Mouse (Mus musculus) urinary bladder, postnatal 25 days (tissue): ENCODE results near the gene Ube2n.

Experiments used
- DNase-seq: peaks from one replicate; pipeline ENCODE4 v3.0.0; 2022; ENCODE audit warnings: low spot score

Gene Ube2n

DNA sequence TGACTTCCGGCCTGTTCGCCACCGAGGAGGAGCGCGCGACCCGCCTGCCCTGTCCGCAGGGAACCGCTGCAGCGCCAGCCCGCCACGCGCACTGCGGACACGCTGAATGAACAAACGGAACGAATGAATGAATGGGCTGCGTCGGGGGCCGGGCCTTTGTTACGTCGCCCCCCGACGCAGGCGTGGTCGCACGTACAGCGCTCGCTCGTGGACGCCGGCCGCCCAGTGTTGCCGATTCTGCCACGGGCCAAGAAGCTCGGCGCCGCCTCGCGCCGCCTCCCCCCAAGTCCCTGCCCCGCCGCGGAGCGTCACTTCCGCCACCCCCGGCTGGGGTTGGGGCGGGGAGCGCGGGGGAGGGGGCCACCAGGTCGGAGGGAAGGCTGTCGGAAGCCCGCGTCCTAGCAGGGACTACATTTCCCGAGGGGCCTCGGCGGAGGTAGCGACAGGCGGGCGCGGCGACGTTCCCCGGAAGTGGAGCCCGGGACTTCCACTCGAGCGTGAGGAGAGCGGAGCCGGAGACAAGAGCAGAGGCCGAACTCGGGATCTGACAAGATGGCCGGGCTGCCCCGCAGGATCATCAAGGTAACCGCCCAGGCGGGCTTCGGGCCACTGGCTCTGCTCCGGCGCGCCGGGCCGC is at the start of gene Ube2n:
Gene Ube2n, plus strand, starts transcription at position 490 of the 637 bp plus-strand sequence.
- DNase-seq = peak; percentile 93

DNA sequence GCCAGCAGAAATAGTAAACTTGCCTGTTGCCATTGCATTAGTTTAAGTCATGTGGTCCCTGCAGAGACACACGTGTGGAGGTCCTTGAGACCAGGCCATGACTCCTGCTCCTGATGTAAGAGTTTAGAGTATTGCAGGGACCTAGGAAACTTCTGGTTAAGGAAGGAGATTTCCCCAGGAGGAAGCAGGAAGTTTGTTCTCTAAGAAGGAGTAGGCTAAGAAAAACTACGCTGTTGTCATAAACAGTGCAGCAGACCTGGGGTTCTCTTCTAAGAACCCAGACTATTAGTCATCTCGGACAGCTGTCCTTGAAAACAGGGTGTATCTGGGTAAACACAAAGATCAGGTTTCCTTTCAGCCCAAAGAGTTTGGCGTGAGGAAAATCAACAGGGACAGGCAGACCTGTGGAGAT is 49.5 kb upstream of the Ube2n start:
- DNase-seq = no peak

DNA sequence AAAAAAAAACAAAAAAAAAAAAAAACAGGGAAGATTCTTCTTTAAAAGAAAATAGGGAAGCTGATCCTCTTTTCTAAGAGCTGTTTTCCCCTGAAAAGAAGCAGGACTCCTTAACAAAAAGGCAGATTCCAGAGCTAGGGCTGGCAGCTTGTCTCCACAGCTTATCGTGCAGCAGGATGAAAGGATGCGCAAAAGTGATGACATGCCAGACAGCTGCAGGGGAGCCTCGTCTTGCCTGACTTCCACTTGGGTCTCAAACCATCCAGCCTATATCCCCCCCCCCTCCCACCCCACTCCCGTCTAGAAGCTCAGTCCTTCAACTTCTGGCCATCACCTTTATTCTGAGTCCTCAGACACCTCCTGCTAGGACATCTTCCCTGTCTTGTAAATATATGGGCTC is 46.1 kb upstream of the Ube2n start:
- no peak for DNase-seq

DNA sequence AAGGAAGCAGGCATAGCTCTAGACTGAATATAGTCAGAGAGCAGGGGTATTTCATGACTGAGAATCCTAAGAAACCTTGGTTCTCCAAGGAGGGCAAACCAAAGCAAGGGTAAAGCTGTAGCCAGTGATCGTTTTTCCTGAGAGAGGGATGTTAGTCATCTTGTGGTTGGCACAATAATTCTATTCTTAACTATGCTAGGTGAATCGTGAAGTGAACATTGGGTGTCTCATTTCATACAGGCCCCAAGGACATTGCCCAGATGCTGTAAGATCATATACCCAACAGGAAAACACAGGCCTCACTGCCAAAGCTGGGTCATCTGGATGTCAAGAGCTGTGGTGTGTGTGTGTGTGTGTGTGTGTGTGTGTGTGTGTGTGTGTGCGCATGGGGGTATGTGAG is 43.8 kb upstream of the Ube2n start:
- no peak for DNase-seq

DNA sequence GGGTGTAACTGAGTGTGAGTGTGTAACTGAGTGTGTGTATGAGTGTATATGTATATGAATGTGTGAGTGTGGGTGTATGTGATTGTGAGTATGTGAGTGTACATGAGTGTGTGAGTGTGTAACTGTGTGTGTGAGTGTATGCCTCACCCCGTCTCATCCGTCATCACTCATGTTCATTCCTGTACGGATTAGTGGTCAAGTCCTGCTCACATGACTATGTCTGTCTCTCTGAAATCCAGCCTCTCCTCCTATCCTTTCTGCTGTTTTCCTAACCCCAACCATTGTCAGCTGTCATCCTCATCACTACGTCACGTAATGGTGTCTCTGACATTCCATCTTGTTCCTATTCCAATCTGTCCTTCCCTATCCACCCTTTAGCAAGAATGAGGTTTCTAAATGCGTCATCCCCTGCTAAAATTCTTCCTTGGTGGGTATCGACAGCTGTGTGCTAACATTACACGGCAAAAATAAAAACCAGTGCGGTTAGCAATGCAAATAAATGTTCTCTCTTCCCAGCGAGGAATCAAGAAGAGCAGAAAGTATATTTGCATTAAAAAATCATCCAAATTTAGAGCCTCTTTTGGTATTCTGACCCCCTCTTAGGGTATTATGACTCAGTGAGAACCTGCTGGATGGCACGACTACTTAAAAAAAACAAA is 42.9 kb upstream of the Ube2n start:
- no peak for DNase-seq

DNA sequence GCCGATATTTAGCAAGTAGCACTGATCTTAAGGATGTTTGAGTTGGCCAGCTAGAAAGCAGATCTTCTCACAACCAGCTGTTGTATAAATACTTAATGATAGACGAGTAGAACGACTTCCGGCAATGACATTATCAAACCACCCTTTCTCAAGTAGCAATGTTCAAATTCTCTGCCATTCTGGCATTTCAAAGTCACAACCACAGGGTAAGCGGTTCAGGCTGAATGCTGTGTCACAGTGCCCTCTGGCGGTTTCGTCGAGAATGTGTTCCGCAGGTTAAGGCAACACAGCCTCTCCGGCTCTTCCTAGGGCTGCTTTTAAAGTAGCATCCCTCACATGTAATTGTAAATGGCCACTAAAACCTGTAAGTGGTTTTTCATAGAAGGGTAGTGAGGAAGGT is 39.0 kb upstream of the Ube2n start:
- peak; percentile 88 for DNase-seq

DNA sequence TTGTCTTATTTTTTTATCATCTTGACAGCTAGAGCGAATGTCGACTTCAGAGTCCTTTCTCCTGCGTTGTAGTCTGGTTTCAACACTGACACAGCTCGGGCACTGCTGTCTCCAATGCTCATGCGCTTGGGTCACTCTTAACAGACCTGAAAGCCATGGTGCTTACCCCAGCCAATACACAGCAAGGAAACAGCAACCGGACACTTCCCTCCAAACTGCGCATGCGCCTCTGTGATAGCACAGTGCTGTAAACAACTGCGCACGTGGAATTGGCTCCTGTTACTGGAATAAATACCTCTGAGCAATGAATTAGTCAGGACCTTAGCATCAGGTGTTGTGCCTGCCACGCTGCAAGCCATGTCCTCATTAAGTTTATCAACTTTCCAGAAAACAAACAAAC is 37.4 kb upstream of the Ube2n start:
- DNase-seq = no peak

DNA sequence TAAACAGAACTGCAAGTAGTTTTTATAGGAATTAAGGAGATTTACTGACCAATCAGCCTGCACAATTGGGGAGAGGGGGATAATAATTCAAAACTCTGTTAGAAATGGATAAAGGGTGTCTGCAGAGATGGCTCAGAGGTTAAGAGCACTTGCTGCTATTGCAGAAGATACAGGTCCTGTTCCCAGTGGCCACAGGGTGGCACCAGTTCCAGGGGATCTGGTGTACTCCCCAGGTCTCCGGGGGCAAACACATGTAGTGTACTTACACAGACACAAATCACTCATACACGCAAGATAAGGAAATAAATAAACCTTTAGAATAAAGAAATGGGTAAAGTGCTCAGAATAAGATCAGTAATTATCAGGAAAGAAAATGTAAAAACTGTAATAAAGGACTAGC is 25.3 kb upstream of the Ube2n start:
- no peak for DNase-seq

DNA sequence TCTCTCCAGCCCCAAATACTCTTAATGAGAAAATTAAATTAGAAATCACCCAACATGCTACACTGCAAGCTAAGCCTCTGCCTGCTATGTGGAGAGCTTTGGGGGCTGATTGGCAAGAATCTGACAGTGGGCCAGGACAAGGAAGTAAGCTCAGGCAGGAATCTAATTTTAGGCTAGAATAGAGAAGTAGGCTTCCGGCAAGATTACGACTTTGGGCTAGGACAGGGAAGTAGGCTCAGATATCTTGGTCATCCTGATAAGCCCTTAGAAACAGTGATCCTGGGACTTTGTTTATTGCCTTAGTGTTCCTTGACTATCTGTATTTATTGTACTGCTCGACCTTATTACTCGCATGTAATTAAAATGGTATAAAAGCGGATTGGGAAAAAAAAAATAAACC is 20.7 kb upstream of the Ube2n start:
- no peak for DNase-seq

DNA sequence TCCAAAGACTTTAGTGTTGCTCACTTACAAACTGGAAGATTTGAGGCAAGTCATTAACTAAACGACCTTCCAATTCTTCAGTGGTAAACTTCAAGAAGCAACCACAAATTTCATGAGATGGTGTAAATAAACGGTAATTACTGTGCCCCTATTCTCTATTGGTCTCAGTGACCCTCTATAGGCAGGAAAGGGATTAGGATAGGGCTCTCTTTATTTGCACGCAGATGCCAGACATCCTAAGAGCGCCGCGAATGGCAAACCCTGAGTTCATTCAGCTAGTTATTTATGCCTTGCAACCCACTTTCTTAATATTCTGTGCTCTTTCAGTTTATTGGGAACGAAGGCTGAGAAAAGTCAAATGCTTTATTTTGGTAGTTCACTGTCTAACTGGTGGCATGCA is 13.9 kb upstream of the Ube2n start:
- no peak for DNase-seq

DNA sequence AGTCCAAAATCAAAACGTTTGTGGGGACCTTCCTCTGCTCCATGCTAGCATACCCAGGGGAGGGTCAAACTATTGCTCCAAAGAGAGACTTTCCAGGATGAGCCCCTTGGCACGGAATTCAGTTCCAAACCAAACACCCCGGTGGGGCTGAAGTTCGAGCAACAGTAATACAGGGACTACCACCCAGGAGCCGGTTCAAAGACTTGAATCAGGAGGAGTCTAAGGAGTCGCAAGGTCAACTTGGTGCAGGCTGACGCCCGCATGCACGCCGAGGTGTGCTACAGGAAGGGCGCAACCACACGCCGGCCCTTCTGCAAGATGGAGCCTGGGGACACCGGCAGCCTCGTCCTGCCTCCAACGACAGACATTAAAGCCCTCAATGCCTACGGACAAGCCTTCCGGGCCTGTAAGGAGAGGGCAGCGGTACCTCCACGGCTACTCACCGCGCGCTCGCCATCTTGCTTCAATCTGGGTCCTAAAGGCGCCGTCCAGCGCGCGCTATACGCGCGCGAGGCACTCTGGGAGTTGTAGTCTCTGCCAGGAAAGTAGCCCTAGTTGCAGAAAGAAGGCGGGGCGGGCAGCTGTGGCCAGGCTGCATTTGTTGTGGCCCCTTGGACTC is 13.4 kb upstream of the Ube2n start, which contains the start of gene Mrpl42:
Gene Mrpl42, minus strand, starts transcription at position 478 of the 619 bp plus-strand sequence.
- DNase-seq = peak; percentile 72

DNA sequence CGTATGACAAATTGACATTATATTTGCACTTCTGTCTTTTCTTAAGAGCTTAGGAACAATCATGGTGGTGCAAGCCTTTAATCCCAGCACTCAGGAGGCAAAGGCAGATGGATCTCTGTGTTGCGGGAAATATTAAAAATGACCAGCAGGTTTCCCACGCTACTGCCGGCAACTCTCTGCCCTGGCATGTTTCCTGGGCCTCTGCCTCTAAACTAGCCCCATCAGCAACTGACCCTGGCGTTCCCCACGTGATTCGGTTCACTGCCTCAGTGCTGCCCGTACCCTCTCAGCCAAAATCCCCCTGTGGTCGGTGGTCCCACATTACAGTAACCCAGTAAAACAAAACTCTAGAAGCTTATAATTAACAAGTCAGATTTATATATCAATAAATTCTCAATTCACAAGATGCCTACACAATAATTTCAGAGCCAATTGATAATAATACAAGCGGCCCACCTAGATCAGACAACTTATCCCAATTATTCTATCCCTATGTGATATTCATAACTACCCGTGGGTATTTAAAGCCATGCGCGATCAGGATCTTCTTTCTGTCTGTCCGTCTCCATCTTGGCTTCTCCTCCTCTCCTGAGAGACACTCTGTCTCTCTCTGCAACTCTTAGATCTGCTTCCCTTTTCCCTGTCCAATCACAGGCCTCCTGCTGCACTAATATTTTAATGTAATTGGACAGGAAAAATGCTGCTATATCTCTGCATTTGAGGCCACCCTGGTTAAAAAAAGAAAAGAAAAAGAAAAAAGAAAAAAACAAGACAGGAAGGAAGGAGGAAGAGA is 11.3 kb upstream of the Ube2n start:
- no peak for DNase-seq

DNA sequence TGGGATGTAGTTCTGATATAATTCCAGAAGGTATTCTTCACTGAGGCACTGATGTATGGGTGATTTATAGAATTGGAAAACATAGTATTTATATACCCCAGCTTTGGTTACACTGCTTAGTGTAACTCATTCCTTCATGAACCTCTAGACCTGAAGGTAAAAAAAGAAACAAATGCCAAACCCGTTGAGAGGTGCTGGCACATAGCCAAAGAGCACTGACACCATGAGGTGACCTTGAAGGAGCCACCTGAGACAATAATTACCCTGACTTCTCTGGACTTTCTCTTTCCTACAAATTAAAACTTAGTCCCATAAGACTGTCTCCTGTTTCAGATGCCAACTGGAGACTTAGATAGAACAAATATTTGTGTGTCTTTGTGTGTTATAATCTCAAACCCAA is 10.6 kb upstream of the Ube2n start:
- DNase-seq = no peak

DNA sequence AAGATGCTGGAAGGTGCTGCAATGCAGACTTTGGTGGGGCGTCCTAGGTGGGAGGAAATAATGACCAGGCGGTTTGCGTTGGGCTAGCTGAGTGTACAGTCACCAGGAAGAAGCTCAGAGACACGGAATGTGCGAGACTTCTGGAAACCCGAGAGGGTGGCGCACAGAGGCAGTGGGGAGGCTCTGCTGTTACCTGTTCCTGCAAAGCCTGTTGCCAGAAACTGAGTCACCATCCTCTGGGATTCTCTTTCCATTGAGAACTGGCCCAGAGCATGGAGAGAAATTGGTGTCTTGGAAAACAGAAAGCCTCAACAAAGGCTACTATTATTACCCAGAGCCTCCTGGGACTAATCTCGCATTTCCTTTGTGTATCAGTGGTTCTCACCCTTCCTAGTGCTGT is 6.8 kb upstream of the Ube2n start:
- DNase-seq = no peak

DNA sequence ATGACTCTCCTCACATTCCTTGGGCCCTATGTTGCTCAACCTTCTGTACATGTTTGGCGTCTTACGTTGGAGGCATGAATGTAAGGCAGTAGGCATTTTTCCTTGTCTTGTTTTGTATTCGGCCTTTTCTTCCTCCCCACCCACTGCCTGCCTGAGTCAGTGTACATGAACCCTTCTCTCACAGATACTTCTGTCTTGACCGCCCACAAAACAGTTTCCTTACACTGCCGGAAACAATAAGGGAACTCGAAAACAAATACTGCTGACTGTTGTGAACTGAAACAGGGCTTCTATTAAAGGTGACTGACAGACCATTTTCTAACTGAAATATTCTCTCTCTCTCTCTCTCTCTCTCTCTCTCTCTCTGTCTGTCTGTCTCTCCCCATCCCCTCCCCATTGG is 6.2 kb upstream of the Ube2n start:
- no peak for DNase-seq

DNA sequence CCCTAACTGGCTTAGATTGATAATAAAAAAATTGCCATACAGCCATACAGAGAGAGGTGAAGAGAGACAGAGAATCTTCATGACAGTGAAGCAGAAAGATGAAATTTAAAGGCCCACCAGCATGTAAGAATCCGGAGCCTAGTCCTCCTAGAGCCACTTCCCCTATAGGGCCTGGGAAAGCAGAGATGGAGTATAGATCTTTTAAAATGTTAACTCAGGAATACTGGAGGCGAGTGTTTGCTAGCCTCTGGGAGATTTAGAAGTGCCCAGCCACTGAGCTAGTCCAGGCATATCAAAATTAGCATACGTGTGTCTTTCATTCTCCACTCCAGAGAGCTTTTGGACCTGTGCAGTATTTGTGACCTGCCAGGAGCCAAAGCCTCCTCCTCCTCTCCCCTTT is 5.7 kb upstream of the Ube2n start:
- DNase-seq = no peak

DNA sequence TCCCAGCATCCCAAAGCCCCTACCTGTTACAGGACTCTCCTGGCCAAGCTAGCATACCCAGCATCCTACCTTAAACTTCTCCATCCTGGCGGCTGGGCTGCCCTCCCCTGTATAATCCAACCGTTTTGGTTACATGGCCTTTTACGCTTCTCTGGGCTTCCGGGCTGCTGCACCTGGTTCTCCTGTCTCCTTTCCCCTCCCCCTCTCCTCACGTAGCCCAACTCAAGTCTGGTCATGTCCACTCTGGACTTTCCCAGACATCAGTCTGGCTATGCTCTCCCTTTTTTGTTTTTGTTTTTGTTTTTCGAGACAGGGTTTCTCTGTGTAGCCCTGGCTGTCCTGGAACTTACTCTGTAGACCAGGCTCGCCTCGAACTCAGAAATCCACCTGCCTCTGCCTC is 2.3 kb upstream of the Ube2n start:
- no peak for DNase-seq

DNA sequence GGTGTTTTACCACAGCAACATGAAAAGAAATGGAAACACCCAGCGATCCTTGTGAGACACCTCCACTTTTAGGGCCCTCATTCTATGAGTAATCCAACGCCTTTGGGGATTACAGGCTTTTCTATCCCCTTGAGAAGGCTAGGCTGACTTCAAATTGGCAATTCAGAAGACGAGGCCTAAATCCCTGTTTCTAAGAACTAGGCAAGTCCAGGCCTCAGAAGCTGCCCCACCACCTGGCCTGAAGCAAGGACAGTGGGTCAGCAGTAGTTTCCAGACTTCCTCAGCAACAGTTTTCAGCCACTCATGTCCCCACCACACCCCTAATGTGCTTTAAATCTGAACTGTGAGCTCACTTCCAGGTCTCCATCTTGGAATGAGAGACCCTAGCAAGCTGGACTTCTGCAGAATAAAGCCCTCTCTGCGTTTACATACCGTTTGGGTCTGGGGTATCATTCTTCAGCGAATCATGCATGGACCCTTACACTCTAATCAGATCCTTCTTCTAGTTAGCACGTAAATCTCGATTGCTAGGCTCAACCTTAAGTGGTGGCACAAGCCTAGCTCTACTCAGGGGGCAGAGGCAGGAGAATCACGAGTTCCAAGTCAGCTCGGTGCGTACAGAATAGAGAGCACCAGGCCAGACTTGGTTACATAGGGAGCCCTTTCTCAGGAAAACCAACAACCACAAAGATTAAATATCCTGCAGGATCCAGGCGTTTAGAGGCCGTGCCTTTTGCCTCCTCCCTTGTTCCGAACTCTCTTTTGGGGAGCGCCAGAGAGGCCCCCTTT is 983 bp upstream of the Ube2n start:
- no peak for DNase-seq

DNA sequence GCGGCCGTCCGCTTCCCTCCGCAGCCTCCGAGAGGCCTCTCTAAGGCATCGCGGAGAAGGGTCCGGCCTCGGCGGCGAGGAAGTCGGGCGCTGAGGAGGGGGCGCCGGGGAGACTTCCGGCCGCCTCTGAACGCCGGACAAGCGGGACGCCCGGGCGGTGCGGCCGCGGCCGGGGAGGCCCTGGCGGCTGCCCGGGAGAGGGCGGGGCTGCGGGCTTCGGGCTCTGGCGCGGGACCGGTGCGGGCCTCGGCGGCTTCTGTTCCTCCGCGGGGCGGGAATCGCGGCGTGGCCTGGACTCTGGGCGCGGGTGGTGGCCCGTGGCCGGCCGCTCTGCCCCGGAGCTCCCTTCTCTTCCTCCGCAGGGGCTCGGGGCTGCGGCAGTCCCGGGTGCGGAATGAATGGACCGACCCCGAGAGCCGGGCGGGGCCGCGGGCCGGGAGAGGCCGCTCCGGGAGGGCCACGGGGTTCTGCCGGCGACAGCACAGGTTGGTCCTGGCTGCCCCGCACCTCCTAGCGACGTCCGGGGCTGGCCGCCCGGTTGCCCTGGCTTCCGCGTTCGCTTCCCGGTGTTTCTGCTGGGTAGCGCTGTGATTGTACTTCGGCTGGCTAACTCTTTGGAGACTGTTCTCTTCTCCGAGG is 467 bp downstream of the Ube2n start:
- peak; percentile 45 for DNase-seq

DNA sequence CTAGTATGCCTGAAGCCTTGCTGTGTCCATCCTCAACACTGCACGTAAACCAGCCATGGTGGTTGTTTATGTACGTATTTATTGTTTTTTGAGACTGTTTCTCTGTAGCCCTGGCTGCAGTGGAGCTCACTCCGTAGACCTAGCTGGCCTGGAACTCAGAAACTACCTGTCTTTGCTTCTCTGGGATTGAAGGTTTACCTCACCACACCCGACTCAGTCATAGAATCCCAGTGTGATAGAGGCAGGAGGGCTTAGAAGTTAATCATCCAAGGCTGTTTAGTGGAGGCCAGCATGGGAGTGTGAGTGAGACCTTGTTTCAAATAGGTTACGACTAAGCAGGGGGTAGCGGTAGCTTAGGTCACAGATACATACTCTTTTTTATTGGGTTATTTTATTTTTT is 2.7 kb downstream of the Ube2n start:
- DNase-seq = no peak

DNA sequence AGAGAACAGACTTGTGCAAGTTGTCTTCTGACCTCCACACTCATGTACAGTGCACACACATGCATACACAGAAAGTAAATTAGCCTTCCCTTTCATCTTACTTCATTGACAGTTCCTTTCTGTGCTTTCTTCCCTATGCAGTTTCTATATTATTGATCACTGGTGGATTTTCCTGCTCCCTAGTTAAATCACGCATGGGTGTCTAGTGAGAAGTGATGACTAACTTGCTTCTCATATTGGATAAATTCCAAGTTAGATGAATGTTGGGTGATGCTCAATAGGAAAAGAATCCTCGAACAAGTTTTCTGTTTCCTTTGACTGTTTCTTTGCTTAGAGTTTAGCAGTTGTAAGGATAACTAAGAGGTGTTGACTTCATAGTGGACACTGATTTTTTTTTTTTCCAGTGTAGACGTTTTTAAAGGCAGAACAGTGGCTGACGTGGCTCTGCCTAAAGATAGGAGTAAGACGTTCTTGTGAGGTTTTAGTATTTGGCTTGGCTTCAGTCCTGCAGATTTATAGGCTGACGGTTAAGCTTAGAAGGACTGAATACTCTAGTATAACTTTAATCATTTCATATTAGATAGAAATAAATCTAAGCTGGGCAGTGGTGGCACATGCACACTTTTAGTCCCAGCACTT is 10.2 kb downstream of the Ube2n start:
- DNase-seq = no peak
